Mouse (Mus musculus): ENCODE measurements around the gene Cxadr.
A peak's percentile ranks its signal among the peaks of the same experiment; 100 is the strongest.
"Not testable (repeated sequence)": the region's sequence is repeated elsewhere in the genome, so short reads cannot be mapped to it uniquely, and the experiment has no call there.

Cxadr gene

DNA sequence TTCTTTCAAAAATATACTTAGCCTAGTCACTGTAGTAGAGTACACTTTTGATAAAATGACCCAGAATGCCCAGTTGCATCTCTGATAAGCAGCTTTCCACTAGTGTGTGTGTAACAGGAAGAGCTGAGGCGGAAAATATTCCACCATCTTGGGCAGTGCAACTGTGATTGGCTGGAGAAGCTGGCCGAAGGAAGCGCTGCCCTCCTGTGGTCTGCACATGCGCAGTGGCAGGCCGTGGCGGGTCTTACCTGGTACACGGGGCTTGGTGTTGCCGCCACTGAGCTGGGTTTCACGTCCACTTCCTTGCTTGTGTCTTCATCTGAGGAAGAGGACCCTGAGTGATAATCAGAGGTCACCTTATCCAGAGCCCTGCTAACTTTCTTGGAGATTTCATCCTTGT is 63.3 kb downstream of the Cxadr start:
- DNase-seq (ENCODE audit: low read depth, low spot score) = not testable (repeated sequence)

DNA sequence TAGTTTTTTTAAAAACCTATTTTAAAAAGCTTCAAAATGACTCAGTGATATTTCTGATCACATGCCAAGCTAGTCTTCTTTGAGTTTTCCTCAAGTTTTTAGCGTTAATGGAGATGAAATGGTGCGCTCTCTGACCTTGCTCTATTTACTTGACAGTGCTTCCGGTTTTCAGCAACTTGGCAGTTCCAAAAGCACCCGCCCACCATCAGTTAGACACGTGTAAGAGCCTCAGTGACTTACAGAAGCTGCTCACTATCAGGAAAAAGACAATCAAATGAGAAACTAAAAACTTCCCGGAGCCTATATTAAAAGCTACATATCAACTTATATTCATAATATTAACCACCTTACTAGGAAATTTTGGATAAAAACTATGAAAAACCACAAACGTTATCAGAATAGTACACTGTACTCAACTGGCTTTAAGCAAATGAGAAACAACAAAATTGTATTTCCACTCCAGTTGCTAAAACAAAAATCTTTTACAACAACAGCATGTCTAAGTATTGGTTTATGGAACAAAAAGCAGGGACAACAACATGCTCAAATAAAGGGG is 70.3 kb downstream of the Cxadr start:
- no peak for DNase-seq (ENCODE audit: low read depth, low spot score)

DNA sequence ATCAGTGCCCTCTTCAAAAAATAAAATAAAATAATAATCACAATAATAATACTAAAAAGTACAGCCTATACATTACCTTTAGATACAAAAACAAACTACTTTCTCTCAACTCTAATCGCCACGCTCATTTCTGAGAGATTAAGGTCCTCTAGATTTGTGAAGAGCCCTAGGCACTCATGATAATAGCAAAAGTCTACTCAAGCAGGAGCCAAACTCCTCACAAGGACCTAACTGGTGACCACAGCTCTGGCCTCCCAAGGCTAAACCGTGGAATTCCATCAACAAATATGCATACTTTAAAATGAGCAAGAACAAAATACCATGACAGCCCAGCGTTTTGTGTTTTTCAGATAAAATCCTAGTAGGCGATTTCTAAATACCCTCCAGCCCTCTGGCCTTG is 71.5 kb downstream of the Cxadr start:
- no peak for DNase-seq (ENCODE audit: low read depth, low spot score)

DNA sequence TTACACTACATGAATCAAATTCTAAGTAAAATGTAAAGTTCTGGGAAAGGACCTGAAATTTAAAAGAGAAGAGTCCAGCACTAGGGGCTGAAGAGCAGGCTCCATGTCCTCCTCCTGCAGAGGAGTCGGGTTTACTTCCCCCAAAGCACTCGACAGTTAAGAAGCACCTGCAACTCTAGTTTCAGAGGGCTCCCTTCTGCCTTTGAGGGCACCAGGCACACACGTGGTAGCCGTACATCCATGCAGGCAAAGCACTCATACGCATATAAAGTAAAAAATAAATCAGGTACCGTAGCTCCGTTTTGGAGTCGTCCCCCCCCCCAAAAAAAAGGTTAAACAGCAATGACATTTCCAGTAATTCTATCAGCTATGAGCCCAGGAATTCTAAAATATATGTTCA is 72.5 kb downstream of the Cxadr start:
- no peak for DNase-seq (ENCODE audit: low read depth, low spot score)

DNA sequence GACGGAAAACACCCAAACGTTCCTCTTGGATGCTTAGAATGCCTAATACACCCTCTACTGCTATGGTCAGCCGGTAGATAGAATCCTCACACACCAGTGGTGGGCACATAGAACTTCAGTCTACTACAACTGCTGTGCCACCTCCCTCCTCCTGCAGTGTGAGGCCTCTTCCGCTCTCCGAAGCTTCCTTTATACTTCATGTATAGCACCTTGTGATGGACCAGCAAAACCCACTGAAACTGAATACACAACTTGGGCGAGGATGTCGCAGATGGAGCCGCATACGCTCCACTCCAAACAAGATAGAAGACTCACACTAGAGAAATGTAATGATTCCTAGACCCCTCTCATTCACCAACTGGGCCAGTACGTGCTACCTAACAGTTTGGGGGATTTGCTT is 73.9 kb downstream of the Cxadr start:
- no peak for DNase-seq (ENCODE audit: low read depth, low spot score)

DNA sequence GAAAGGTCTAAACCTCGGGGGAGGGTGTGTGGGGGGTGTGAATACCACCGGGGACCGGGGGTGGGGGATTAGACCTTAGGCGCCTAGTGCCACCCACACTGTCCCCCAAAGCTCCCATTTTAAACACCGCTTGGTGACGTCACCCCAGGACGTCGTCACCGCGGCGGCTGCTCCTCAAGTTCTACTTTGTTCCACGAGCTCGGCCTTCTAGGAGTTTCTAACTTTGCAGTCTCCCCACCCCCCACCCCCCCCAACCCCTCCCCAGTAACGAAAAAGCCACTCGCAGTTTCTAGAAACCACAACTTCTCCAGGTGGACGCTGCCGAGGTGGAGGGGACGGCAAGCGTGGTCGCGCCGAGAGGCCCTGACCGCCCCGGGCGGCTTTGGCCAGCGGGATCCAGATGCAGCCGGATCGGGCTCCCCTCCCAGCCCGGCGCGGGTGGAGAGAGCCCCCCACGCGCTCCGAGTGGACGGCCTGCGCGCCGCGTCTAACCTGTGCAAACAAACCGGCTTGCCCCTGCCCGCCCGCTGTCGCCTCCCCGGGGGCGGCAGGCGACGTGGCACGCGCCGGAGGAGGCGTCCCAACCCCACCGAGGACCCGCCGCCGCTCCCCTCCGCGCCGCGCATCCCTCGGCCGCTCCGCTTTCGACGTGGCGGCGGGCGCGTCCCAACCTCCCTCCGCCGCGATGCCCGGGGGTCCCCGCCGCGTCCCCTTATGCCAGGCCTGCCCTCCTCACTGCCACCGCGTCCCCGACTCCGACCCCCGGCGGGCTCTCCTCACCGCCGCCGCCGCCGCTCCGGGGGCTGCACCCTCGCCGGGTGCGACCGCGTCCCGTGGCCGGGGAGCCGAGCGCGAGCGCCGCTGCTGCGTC is 74.8 kb downstream of the Cxadr start:
- DNase-seq (ENCODE audit: low read depth, low spot score) = peak; percentile 18

DNA sequence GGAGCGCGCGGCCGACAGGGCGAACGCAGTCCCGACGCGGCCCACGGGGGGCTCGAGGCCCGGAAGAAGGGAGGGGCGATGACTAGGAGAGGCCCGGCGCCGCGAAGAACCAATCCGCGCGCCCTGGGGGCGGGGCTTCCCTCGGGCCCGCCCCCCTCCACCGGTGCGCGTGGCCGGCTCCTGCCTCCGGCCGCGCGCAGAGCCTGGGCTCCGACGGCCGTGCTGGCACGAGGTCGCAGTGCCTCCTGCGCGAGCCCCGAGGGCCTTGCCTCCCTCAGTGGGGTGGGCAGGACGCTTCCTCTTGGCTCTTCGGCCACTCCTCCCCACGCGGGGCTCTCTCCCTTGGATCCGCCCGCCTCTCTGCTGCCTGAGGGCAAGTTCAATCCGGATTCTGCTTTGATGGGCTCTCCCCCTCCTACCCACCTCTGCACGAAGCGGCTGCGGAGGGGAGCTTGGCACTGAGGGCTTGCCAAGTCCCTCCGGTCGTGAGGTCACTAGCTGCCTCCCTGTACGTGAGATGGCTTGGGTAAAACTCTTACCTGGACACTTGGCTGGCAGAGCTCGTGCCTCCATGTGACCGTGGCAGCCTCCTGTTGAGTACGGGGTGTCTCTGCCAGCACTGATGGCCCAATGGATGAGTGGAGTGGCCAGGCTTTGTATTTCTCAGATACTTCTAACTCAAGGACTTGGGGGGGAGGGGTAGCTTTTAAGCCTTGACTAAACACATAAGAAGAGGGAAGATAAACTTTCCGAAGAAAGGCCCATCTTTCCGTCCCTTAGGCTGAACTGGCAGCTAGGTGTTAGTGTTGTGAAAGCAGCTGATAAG is 75.7 kb downstream of the Cxadr start, which contains the start of gene Btg3:
Gene Btg3, minus strand, starts transcription at position 448 of the 826 bp plus-strand sequence.
- DNase-seq (ENCODE audit: low read depth, low spot score) = peak; percentile 80

DNA sequence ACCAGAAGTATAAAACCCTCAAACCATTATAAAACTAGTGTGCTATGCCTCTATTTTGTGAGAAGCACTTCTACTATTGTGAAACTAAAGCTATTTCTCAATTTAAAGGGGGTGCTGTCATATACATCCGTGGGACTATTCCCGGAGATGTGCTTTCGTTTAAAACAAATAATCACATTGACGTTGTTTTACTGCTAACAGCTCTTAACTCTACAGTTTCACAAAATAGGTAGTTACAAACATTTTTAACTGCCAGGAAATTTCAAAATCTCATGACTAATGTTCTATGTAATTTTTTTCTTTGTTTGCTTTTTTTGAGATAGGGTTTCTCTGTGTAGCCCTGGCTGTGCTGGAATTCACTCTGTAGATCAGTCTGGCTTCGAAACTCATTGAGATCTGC is 77.2 kb downstream of the Cxadr start:
- DNase-seq (ENCODE audit: low read depth, low spot score) = no peak

DNA sequence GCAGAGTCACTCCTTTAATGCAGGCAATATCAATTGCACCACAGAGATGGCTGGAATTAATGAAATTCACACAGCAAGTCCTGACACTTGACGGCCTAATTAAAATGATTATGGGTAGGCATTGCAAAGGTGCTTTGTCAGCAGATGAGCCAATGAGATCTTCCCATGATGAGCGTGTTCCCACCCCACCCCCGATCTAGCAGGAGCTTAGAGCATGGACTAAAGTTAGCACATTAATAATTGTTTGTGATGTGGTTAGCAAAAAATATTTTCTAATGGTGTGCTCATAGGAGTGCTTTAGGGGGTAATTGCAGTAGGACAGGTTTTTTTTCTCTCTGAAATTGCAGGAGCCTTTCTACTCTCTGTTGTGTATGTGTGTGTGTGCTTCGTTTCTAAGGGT is 87.8 kb downstream of the Cxadr start:
- no peak for DNase-seq (ENCODE audit: low read depth, low spot score)

DNA sequence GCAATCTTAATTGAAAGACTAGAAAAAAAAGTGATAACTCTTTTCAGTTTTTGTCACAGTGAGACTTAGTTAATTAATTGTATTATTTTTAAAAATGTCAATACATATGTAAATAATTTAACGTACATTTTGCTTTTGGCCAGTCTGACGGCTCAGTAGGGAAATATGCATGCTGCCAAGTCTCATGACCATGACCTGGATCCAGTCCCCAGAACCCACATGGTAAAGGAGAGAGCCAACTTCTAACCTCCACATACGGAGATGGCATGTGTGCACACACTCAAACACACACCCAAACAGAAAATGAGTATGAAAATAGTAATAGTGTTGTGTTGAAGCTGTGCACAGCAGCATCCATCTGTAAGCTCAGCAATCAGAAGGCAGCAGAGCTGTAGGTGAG is 88.7 kb downstream of the Cxadr start:
- no peak for DNase-seq (ENCODE audit: low read depth, low spot score)

DNA sequence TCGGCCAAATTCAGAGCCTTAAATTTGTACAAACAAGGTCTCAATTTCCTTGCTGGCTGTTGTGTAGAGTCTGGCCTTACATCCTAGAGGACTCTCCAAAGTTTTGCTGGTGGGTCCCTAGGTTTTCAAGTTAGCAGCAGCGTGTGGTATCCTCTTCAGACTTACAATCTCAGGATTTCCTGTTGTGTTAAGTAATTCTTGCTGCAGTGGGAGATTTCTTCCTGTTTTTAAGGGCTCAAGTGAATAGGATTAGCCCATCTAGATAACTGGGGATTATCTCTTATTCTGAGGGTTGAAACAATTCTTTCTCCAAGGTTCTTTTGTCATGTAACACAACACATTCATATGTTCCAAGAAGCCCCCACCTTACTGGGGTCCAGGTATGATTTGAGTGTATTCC is 90.1 kb downstream of the Cxadr start:
- no peak for DNase-seq (ENCODE audit: low read depth, low spot score)

DNA sequence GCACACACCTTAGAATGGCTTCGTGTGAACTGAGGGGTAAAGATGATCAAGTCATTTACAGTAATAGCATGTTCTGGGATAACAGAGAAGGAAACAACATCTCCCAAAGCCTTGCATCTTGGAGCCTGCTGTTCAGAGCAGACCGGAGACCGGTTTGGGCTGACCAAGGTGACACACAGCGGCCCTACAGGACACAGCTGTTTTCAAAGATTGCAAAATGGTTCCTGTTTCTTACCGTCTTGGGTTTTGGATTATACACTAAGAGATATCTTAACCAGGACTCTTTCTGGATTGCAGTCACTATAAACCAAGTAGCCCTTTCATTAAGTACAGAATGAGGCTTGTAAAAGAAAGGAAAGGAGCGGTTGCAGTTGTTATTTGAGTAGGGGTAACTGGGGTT is 97.4 kb downstream of the Cxadr start:
- no peak for DNase-seq (ENCODE audit: low read depth, low spot score)

DNA sequence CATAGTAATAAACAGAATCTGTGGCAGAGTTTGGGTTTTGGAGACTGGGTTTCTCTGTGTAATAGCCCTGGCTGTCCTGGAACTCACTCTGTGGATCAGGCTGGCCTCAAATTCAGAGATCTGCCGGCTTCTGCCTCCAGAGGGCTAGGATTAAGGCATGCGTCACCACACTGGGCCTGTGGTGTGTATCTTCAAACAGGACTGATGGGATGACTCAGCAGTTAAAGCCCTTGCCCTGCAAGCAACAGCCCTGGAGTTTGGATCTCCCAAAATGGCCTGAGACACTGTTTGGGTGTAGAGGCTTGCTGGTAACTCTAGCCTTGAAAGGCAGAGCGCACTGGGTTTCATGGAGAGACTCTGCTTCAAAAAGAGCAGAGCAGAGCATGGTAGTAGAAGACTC is 98.1 kb downstream of the Cxadr start:
- no peak for DNase-seq (ENCODE audit: low read depth, low spot score)

DNA sequence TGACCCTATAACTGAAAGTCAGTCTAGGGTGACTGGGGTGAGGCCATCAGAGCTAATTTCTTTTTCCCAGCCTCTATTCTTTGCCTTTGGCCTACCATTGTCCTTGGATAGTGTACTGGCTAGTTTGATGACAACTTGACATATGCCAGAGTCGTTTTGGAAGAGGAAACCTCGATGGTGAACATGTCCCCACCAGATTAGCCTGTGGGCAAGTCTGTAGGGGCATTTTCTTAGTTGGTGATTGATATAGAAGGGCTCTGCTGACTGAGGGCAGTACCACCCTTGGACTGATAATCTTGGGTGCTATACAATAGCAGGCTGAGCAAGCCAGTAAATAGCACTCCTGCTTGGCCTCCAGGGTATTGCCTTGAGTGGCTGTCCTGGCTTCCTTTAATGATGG is 101.0 kb downstream of the Cxadr start:
- no peak for DNase-seq (ENCODE audit: low read depth, low spot score)

DNA sequence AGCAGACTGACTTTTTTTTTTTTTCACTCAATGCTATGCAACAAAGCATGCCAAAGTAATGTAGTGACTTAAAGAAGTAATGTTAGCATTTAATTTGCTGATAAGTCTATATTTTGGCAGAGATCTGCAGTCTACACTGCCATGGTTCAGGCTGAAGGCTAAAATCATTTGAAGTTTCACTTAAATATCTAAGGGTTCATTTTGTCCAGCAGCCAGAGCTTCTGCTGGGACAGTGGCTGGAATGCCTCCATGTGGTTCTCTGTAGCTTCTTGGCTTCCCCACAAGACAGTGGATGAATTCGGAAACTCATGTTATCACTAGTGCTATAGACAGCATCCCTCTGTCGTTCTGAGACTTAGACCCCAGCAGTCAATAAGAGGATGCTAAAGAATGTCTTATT is 105.4 kb downstream of the Cxadr start:
- no peak for DNase-seq (ENCODE audit: low read depth, low spot score)

DNA sequence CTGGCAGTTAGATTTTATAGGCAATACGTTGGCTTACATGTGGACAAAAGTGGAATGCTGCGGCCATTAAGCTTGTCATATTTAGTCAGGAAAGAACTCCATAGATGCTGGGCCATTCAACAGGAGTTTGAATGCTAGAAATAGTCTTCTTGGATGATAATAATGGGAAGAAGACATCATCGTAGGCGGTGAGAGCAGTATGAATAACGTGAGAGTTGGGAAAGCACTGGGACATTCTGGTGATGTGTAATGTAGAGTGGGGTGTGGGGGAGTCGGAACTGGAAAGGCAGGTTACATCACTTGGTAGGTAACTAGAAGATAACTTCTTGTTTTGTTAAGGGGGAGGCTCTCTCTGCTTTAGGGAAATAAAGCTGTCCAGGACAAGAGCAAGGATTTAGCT is 106.6 kb downstream of the Cxadr start:
- DNase-seq (ENCODE audit: low read depth, low spot score) = no peak
